Mouse (Mus musculus): ENCODE data around the gene Fam71a. TPM values are rescaled to one million over a fixed set of nuclear protein-coding genes. Genes with fewer than 3 reads are reported as not detected.
A peak's percentile ranks its signal among the peaks of the same experiment; 100 is the strongest.

Fam71a gene
- polyA plus RNA-seq, 1 experiment from 2014 or later, result not detected

DNA sequence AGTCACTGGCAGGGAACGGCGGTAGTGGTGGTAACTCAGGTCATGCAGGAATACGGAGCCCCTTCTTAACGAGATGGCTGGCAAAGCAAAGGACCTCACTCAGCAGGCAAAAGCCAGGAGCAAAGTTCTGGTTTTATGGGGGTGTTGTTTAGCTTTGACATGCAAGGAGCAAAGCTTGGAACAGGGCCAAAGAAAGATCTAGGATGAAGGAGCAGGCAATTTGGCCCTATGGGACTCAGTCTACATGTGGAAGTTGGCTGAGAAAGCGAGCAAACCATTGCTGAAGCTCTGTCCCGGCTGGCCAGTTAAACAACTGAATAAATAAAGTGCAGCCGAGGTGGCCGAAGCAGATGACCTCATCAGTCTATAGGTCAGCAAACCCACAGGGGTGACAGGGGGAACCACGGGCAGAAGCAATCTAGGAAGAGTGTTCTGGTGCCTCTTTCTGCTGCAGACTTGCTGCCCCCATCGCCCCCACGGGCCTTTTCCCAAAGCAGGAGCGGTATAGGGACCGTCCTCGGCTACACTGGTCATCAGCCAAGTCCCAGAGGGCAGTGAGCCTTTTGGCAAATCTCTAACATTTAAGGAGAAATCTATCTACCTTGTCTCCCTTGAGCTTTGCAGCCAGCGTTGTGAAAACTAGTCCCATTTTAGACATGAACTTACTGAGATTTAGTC is 14.0 kb upstream of the Fam71a start:
- DNase-seq (ENCODE audit: low spot score) (no peak), ATAC-seq (ENCODE audit: low FRiP score, low TSS enrichment) (no peak)
- 46% methylated on average over 15 of the region's 15 CpGs for WGBS

DNA sequence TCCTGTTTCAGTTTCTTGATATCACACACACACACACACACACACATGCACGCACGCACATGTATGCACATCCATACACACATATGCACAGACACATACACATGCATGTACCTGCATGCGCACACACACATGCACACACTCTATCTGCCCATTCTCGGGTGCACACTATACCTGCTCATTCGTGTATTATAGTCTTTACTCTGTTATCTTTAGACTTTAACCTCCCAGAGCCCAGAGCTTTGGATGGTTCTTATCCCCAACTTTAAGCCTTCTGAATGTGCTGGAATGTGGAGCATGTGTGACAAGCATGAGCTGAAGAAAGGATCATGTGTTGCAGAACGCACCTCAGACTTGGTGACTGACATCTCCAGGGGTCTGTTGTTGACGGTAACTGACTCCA is 12.3 kb upstream of the Fam71a start:
- Histone ChIP-seq H3K9me3 (ENCODE audit: control insufficient read depth, low read length) (no peaks in the 10 kb centered on the region), H3K9ac (ENCODE audit: low read length) (no peak overlapping the region), H3K27me3 (ENCODE audit: control insufficient read depth, insufficient read depth, low read length) (no peaks in the 10 kb centered on the region), H3K4me1 (replicated peaks; ENCODE audit: control insufficient read depth, insufficient read depth) (no peaks in the 10 kb centered on the region), H3K27ac (replicated peaks) (no peak overlapping the region), H3K4me3 (ENCODE audit: low read depth, low read length) (no peak overlapping the region), H3K36me3 (ENCODE audit: control insufficient read depth, insufficient read depth, low read length) (no peaks in the 10 kb centered on the region), H3K4me2 (replicated peaks; ENCODE audit: low read depth) (no peak overlapping the region)
- 71% methylated on average over 7 of the region's 7 CpGs for WGBS
- ATAC-seq (ENCODE audit: low FRiP score, low TSS enrichment) (no peak), DNase-seq (ENCODE audit: low spot score) (no peak)
- no peak for TF ChIP-seq CTCF (IDR thresholded peaks at IDR 0.05; ENCODE audit: low read depth)
- TF ChIP-seq EP300 (optimal IDR thresholded peaks at IDR 0.05), result no peak

More for the DNA sequence above, 14.0 kb upstream of the Fam71a start:
- Histone ChIP-seq H3K4me1 (replicated peaks; ENCODE audit: control insufficient read depth, insufficient read depth) (no peaks in the 10 kb centered on the region), H3K9ac (ENCODE audit: low read length) (no peak overlapping the region), H3K9me3 (ENCODE audit: control insufficient read depth, low read length) (no peaks in the 10 kb centered on the region), H3K4me2 (replicated peaks; ENCODE audit: low read depth) (no peak overlapping the region), H3K27me3 (ENCODE audit: control insufficient read depth, insufficient read depth, low read length) (no peaks in the 10 kb centered on the region), H3K4me3 (ENCODE audit: low read depth, low read length) (no peak overlapping the region), H3K36me3 (ENCODE audit: control insufficient read depth, insufficient read depth, low read length) (no peaks in the 10 kb centered on the region), H3K27ac (replicated peaks) (no peak overlapping the region)
- TF ChIP-seq CTCF (IDR thresholded peaks at IDR 0.05; ENCODE audit: low read depth), result no peak
- no peak for TF ChIP-seq EP300 (optimal IDR thresholded peaks at IDR 0.05)

DNA sequence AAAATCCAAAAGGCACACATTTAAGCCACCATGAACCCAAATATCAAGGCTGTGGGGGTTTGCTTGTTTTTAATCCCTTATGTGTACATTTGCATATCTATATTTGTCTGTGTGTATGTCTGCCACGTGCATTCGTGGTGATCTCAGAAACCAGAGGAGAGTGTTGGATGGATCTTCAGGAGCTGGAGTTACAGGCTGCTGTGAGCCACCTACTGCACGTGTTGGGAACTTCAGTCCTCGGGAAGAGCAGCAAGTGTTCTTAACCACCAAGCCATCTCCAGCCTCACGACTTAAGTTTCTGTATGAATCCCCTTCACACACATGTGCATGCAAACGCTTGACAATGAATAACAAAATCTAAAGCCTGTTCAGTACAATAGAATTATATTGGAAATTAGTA is 7.9 kb upstream of the Fam71a start:
- ATAC-seq (ENCODE audit: low FRiP score, low TSS enrichment) (no peak), DNase-seq (ENCODE audit: low spot score) (peak; percentile 60)
- TF ChIP-seq EP300 (optimal IDR thresholded peaks at IDR 0.05) (no peak), CTCF (IDR thresholded peaks at IDR 0.05; ENCODE audit: low read depth) (peak; percentile 77)
- no peak overlapping the region for H3K4me2 ChIP-seq (replicated peaks; ENCODE audit: low read depth)
- no peak overlapping the region for H3K4me3 ChIP-seq (ENCODE audit: low read depth, low read length)
- no peaks in the 10 kb centered on the region for H3K36me3 ChIP-seq (ENCODE audit: control insufficient read depth, insufficient read depth, low read length)
- no peaks in the 10 kb centered on the region for H3K9me3 ChIP-seq (ENCODE audit: control insufficient read depth, low read length)
- H3K9ac ChIP-seq (ENCODE audit: low read length), result no peak overlapping the region
- 10% methylated on average over 6 of the region's 6 CpGs for WGBS
- H3K27ac ChIP-seq (replicated peaks), result no peak overlapping the region
- no peaks in the 10 kb centered on the region for H3K27me3 ChIP-seq (ENCODE audit: control insufficient read depth, insufficient read depth, low read length)
- no peaks in the 10 kb centered on the region for H3K4me1 ChIP-seq (replicated peaks; ENCODE audit: control insufficient read depth, insufficient read depth)

DNA sequence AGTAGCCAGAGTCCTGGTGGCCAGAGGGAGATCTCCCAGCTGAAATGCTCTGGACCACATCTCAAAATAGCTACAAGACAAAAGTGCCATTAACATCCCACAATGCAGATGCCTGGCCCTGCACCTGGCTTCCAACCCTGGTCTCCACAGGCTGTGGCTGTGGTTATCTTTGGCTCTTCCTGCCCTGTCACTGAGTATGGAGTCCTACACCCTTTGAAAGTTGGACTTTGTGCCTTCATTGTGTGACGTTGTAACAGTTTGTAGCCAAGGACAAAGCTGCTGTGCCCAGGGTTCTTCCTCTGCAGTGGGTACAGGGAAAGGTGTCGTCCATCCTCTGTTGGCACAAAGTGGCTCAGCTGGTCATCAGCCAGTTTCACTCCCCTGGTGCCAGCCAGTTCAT is 5.8 kb upstream of the Fam71a start:
- H3K36me3 ChIP-seq (ENCODE audit: control insufficient read depth, insufficient read depth, low read length), result no peaks in the 10 kb centered on the region
- ATAC-seq (ENCODE audit: low FRiP score, low TSS enrichment) (no peak; the same call in 1 of the 2 replicates), DNase-seq (ENCODE audit: low spot score) (no peak)
- H3K27me3 ChIP-seq (ENCODE audit: control insufficient read depth, insufficient read depth, low read length), result no peaks in the 10 kb centered on the region
- H3K9me3 ChIP-seq (ENCODE audit: control insufficient read depth, low read length), result no peaks in the 10 kb centered on the region
- no peaks in the 10 kb centered on the region for H3K4me1 ChIP-seq (replicated peaks; ENCODE audit: control insufficient read depth, insufficient read depth)
- no peak for TF ChIP-seq EP300 (optimal IDR thresholded peaks at IDR 0.05)
- TF ChIP-seq CTCF (IDR thresholded peaks at IDR 0.05; ENCODE audit: low read depth), result no peak
- H3K4me3 ChIP-seq (ENCODE audit: low read depth, low read length), result no peak overlapping the region
- H3K9ac ChIP-seq (ENCODE audit: low read length), result no peak overlapping the region
- no peak overlapping the region for H3K27ac ChIP-seq (replicated peaks)
- H3K4me2 ChIP-seq (replicated peaks; ENCODE audit: low read depth), result no peak overlapping the region
- WGBS, result 95% methylated on average over 2 of the region's 2 CpGs

DNA sequence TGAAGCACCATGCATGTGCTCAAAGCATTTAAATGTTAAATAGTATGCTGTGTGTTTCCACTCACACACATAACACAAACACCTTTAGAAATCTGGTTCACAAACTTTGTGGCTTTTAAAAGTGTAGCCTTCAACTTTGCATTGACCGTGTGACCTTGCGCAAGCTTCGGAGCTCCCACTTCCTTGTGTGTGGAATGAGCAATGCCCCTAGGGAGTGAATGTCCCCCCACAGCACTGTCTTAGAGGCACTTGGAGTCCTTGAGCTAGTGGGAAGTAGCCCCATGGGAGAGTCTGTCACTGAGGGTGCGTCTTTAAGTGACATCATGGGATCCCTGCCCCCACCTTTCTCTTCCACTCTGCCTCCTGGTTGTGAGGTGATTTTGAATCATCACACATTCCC is 1.6 kb upstream of the Fam71a start:
- no peaks in the 10 kb centered on the region for H3K9me3 ChIP-seq (ENCODE audit: control insufficient read depth, low read length)
- peak; percentile 37; the same call in 1 of the 2 replicates for ATAC-seq (ENCODE audit: low FRiP score, low TSS enrichment)
- H3K9ac ChIP-seq (ENCODE audit: low read length), result no peak overlapping the region
- no peak overlapping the region for H3K4me2 ChIP-seq (replicated peaks; ENCODE audit: low read depth)
- no peak overlapping the region for H3K4me3 ChIP-seq (ENCODE audit: low read depth, low read length)
- no peak for DNase-seq (ENCODE audit: low spot score)
- WGBS, result 63% methylated on average over 4 of the region's 4 CpGs
- TF ChIP-seq EP300 (optimal IDR thresholded peaks at IDR 0.05), result no peak
- no peak for TF ChIP-seq CTCF (IDR thresholded peaks at IDR 0.05; ENCODE audit: low read depth)
- no peaks in the 10 kb centered on the region for H3K36me3 ChIP-seq (ENCODE audit: control insufficient read depth, insufficient read depth, low read length)
- no peaks in the 10 kb centered on the region for H3K4me1 ChIP-seq (replicated peaks; ENCODE audit: control insufficient read depth, insufficient read depth)
- no peak overlapping the region for H3K27ac ChIP-seq (replicated peaks)
- no peaks in the 10 kb centered on the region for H3K27me3 ChIP-seq (ENCODE audit: control insufficient read depth, insufficient read depth, low read length)

DNA sequence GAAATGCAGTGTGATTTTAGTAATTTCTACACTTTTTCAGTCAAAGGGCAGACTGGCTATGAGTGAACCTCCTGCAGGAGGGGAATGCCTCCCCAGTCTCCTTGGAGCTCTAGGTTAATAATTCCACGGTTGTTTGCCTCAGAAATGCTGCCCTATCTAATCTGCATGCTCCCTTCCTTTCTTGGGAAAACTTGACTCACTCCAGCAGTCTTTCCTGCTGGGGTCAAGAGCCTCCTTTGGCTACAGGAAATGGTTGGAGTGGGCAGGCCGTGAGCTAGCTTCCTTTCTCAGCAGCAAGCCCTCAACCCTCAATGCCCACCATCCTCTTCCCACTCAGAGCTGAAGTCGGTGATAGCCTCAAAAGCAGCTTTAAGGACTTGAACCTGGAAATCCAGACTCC is 10.3 kb downstream of the Fam71a start:
- TF ChIP-seq CTCF (IDR thresholded peaks at IDR 0.05; ENCODE audit: low read depth), result no peak
- TF ChIP-seq EP300 (optimal IDR thresholded peaks at IDR 0.05), result no peak
- Histone ChIP-seq H3K4me2 (replicated peaks; ENCODE audit: low read depth) (no peak overlapping the region), H3K27me3 (ENCODE audit: control insufficient read depth, insufficient read depth, low read length) (no peaks in the 10 kb centered on the region), H3K4me1 (replicated peaks; ENCODE audit: control insufficient read depth, insufficient read depth) (no peaks in the 10 kb centered on the region), H3K9me3 (ENCODE audit: control insufficient read depth, low read length) (0 out of 2 replicates have a peak, but pooled peaks cover 3% of the 10 kb centered on the region), H3K9ac (ENCODE audit: low read length) (no peak overlapping the region), H3K4me3 (ENCODE audit: low read depth, low read length) (no peak overlapping the region), H3K36me3 (ENCODE audit: control insufficient read depth, insufficient read depth, low read length) (no peaks in the 10 kb centered on the region), H3K27ac (replicated peaks) (no peak overlapping the region)
- ATAC-seq (ENCODE audit: low FRiP score, low TSS enrichment), result peak; percentile 48
- WGBS, result 45% methylated on average over 3 of the region's 3 CpGs
- DNase-seq (ENCODE audit: low spot score), result peak; percentile 36

All from stomach, postnatal 0 days (tissue).